Mouse (Mus musculus): ENCODE data around the gene Ccl28.
"Not testable (repeated sequence)": the region's sequence is repeated elsewhere in the genome, so short reads cannot be mapped to it uniquely, and the experiment has no call there.

Gene Ccl28

GRCm38 (mm10) chr13:119623634-119624033 lies at the start of gene Ccl28:
TSS of gene Ccl28 (plus strand) at chr13:119623819.
- DNase-seq (ENCODE audit: low spot score) = no peak

- DNase-seq (ENCODE audit: low spot score) = not testable (repeated sequence)
Observed at GRCm38 (mm10) chr13:119596321-119597211, 27.1 kb upstream of the Ccl28 start.

- not testable (repeated sequence) for DNase-seq (ENCODE audit: low spot score)
Observed at GRCm38 (mm10) chr13:119598466-119598865, 25.2 kb upstream of the Ccl28 start.

- not testable (repeated sequence) for DNase-seq (ENCODE audit: low spot score)
Observed at GRCm38 (mm10) chr13:119599066-119599465, 24.6 kb upstream of the Ccl28 start.

- not testable (repeated sequence) for DNase-seq (ENCODE audit: low spot score)
Observed at GRCm38 (mm10) chr13:119599498-119599897, 24.1 kb upstream of the Ccl28 start.

GRCm38 (mm10) chr13:119600166-119600565 lies 23.5 kb upstream of the Ccl28 start:
- DNase-seq (ENCODE audit: low spot score) = not testable (repeated sequence)

GRCm38 (mm10) chr13:119602688-119603331 lies 20.8 kb upstream of the Ccl28 start:
- not testable (repeated sequence) for DNase-seq (ENCODE audit: low spot score)

GRCm38 (mm10) chr13:119603890-119604289 lies 19.7 kb upstream of the Ccl28 start:
- not testable (repeated sequence) for DNase-seq (ENCODE audit: low spot score)

GRCm38 (mm10) chr13:119604322-119604721 lies 19.3 kb upstream of the Ccl28 start:
- not testable (repeated sequence) for DNase-seq (ENCODE audit: low spot score)

- no peak for DNase-seq (ENCODE audit: low spot score)
Observed at GRCm38 (mm10) chr13:119618841-119619240, 4.8 kb upstream of the Ccl28 start.

- no peak for DNase-seq (ENCODE audit: low spot score)
Observed at GRCm38 (mm10) chr13:119619735-119620134, 3.9 kb upstream of the Ccl28 start.

- not testable (repeated sequence) for DNase-seq (ENCODE audit: low spot score)
Observed at GRCm38 (mm10) chr13:119625952-119626351, 2.3 kb downstream of the Ccl28 start.

- peak; percentile 57 for DNase-seq (ENCODE audit: low spot score)
Observed at GRCm38 (mm10) chr13:119631482-119632155, 8.0 kb downstream of the Ccl28 start.

- DNase-seq (ENCODE audit: low spot score) = no peak
Observed at GRCm38 (mm10) chr13:119632156-119632548, 8.5 kb downstream of the Ccl28 start.

GRCm38 (mm10) chr13:119635496-119635895 lies 11.9 kb downstream of the Ccl28 start:
- no peak for DNase-seq (ENCODE audit: low spot score)

- DNase-seq (ENCODE audit: low spot score) = no peak
Observed at GRCm38 (mm10) chr13:119637837-119638236, 14.2 kb downstream of the Ccl28 start.

GRCm38 (mm10) chr13:119638449-119638848 lies 14.8 kb downstream of the Ccl28 start:
- DNase-seq (ENCODE audit: low spot score) = no peak

GRCm38 (mm10) chr13:119639302-119639701 lies 15.7 kb downstream of the Ccl28 start:
- no peak for DNase-seq (ENCODE audit: low spot score)

- no peak for DNase-seq (ENCODE audit: low spot score)
Observed at GRCm38 (mm10) chr13:119640504-119640903, 16.9 kb downstream of the Ccl28 start.

- no peak for DNase-seq (ENCODE audit: low spot score)
Observed at GRCm38 (mm10) chr13:119641145-119641544, 17.5 kb downstream of the Ccl28 start.

- DNase-seq (ENCODE audit: low spot score) = no peak
Observed at GRCm38 (mm10) chr13:119644769-119645168, 21.1 kb downstream of the Ccl28 start.

- DNase-seq (ENCODE audit: low spot score) = no peak
Observed at GRCm38 (mm10) chr13:119646511-119646910, 22.9 kb downstream of the Ccl28 start.

Measured in layer of hippocampus, adult 9-10 months (tissue).